Mouse (Mus musculus): ENCODE data around the gene Olfr739. TPM values are rescaled to one million over a fixed set of nuclear protein-coding genes. Genes with fewer than 3 reads are reported as not detected.

The Olfr739 gene
- polyA plus RNA-seq (2017; shearing (Covaris generic)), result not detected

- ATAC-seq, result no peak
Observed at GRCm38 (mm10) chr14:50418326-50418725, at the start of gene Olfr739. Gene Olfr739, plus strand, starts transcription at chr14:50418626.

GRCm38 (mm10) chr14:50380863-50381262 lies 37.6 kb upstream of the Olfr739 start, which contains the start of gene Olfr736:
Gene Olfr736, plus strand, starts transcription at chr14:50381163.
- ATAC-seq, result no peak

- no peak for ATAC-seq
Observed at GRCm38 (mm10) chr14:50407268-50407667, 11.2 kb upstream of the Olfr739 start, which contains the start of gene Olfr738. Gene Olfr738, plus strand, starts transcription at chr14:50407568.

- no peak for ATAC-seq
Observed at GRCm38 (mm10) chr14:50445245-50445644, 26.8 kb downstream of the Olfr739 start, which contains the start of gene Olfr740. Gene Olfr740, plus strand, starts transcription at chr14:50445545.

GRCm38 (mm10) chr14:50472438-50472837 lies 54.0 kb downstream of the Olfr739 start, which contains the start of gene Olfr741:
Gene Olfr741, plus strand, starts transcription at chr14:50472738.
- no peak for ATAC-seq

Other genes starting within 250 kb of the Olfr739 start
- not detected for gene Olfr730, start 230.4 kb upstream of the Olfr739 start, polyA plus RNA-seq (2017; shearing (Covaris generic))
- gene Olfr731, start 176.8 kb upstream of the Olfr739 start, polyA plus RNA-seq (2017; shearing (Covaris generic)), result not detected
- gene Olfr732, start 134.4 kb upstream of the Olfr739 start, polyA plus RNA-seq (2017; shearing (Covaris generic)), result not detected
- gene Olfr733, start 117.1 kb upstream of the Olfr739 start, polyA plus RNA-seq (2017; shearing (Covaris generic)), result under 1 TPM in 1 of 2 experiments, not detected in 1; 0.24 TPM
- not detected for gene Olfr734, start 91.9 kb upstream of the Olfr739 start, polyA plus RNA-seq (2017; shearing (Covaris generic))
- not detected for gene Olfr735, start 69.8 kb upstream of the Olfr739 start, polyA plus RNA-seq (2017; shearing (Covaris generic))
- gene Tlr11, start 60.7 kb upstream of the Olfr739 start, polyA plus RNA-seq (2017; shearing (Covaris generic)), result under 1 TPM in 1 of 2 experiments, not detected in 1; 0.19 TPM
- not detected for gene Olfr736, start 37.5 kb upstream of the Olfr739 start, polyA plus RNA-seq (2017; shearing (Covaris generic))
- not detected for gene Olfr738, start 11.1 kb upstream of the Olfr739 start, polyA plus RNA-seq (2017; shearing (Covaris generic))
- not detected for gene Olfr740, start 26.9 kb downstream of the Olfr739 start, polyA plus RNA-seq (2017; shearing (Covaris generic))
- not detected for gene Olfr741, start 54.1 kb downstream of the Olfr739 start, polyA plus RNA-seq (2017; shearing (Covaris generic))
- gene Olfr742, start 85.0 kb downstream of the Olfr739 start, polyA plus RNA-seq (2017; shearing (Covaris generic)), result under 1 TPM in 1 of 2 experiments, not detected in 1; 0.15 TPM
- not detected for gene Olfr743, start 103.2 kb downstream of the Olfr739 start, polyA plus RNA-seq (2017; shearing (Covaris generic))
- gene Olfr744, start 196.3 kb downstream of the Olfr739 start, polyA plus RNA-seq (2017; shearing (Covaris generic)), result not detected
- not detected for gene Olfr745, start 220.8 kb downstream of the Olfr739 start, polyA plus RNA-seq (2017; shearing (Covaris generic))
- not detected for gene Olfr746, start 228.5 kb downstream of the Olfr739 start, polyA plus RNA-seq (2017; shearing (Covaris generic))